Mouse (Mus musculus): ENCODE measurements at regions not wholly inside any gene's neighbourhood (a gene's known extent, or its start where the extent isn't known, plus 50 kb on each side); places are given as distances from the start of the nearest gene placed in this dataset.
A peak's percentile ranks its signal among the peaks of the same experiment; 100 is the strongest.

DNA sequence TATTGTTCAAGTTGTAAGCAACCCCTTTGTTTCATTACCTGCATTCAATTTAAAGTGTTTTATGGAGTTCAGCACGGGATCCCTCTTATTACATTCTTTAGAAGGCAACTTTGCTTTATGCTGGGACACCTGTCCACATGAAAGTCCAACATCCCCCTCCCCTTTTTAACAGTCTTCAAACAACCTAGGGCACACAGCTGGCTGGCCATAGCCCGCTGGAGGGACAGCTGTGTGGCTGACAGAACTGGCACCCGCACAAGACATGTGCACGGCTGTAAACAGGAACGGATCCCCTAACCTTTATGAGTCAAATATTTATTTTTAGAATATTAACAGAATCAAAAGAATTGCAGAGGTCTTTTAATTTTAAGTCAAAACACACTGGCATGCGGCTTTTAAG lies 230.1 kb downstream of the Gm5447 start:
- no peak for DNase-seq (ENCODE audit: low spot score)
- intact Hi-C loops (cut with DNase I): no loop called here

DNA sequence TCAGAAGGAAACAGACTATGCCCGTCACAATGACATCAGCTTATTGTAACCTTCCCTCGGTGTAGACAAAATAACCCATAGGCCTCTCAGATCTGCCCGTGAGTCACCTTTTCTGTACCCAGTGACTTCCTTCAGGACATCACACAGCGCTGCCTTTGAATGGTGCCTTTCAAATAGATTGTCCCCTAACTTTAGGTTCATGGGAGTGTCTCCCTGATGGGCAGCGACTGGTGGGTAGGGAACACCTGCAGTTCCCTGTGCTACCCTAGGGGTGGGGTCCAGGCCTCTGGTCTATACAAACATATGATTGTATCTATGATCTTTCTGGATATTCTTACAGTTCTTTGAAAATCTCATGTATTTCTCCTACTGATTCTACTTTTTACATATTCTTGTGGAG lies 232.4 kb downstream of the Gm5447 start:
- intact Hi-C loops (cut with DNase I): loop anchor here (5.0 kb wide), 1 partner anchor 411 kb away; no protein-coding TSS in a partner anchor
- no peak for DNase-seq (ENCODE audit: low spot score)

DNA sequence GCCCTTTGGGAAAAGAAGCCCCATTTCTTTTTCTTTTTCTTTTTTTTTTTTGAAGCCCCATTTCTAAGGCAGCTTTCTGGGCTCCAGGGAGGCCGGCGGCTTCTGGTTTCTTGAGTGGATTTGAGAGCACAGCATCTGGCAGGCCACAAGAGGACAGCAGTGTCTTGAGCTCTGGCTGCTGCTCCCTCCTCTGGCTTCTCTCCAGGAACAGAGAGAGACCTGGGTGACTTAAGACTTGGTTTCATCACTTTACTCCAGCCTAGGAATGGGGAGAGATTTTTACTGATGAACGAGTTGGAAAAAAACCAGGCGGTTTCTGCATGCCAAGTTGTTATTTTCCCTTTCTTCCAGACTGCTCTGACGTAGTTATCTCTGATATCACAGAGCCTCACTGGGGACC lies 233.7 kb downstream of the Gm5447 start:
- intact Hi-C loops (cut with DNase I): loop anchor here (5.0 kb wide), 1 partner anchor 410 kb away; no protein-coding TSS in a partner anchor
- peak; percentile 47 for DNase-seq (ENCODE audit: low spot score)

DNA sequence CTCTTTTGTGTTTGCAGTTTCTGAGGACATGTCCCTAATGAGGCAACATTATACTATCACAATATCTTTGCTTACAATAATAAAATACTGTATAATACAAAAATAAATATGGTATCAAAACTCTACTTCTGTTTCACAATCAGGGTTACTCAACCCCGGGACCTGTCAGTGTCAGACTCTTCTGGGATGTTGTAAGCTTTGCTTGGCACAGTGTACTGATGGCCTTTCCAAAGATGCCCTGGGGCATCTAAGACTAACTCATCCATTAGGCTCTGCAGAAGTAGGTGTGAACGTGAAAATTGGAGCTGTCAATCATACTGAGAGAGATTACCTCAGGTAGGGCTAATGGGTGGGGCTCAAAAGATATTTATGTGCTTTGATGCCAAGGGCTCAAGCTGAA lies 249.0 kb downstream of the Gm5447 start:
- intact Hi-C loops (cut with DNase I): no loop called here
- DNase-seq (ENCODE audit: low spot score): no peak

DNA sequence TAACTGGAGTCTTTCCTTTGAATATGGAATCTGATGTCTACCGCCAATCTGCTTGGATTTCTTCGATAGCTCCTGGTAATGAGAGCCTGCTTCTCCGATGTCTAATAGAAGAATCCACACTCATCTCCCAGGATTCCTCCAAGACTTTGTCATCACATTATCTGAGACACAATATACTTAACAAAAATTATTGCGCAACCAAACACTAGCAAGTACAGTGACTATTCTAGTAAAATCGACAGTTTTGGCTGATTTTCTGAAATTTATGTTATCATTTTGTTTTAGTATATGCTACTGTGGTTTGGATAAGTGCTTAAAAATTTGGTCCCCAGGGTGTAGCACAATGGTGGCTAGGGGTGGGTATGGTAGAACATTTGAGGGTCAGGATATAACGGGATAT lies 266.5 kb downstream of the Gm5447 start:
- intact Hi-C loops (cut with DNase I): no loop called here
- DNase-seq (ENCODE audit: low spot score): no peak

DNA sequence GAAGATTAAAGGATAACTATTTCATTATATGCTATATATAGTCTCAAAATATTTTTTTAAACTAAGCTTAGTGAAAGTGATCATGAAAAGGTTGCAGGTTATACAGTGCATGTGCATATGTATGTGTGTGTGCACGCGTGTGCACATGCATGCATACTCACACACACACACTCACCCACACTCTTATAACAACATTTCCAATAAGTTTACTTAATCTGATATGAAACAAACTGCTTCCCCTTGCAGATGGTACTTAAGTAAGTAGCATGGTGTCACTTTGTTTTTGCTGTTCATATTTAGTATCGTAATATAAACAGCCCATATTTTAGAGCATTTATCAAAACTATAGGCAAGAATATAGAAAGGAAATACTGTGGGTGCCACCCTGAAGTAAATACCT lies 275.0 kb downstream of the Gm5447 start:
- no peak for DNase-seq (ENCODE audit: low spot score)
- intact Hi-C loops (cut with DNase I): no loop called here

DNA sequence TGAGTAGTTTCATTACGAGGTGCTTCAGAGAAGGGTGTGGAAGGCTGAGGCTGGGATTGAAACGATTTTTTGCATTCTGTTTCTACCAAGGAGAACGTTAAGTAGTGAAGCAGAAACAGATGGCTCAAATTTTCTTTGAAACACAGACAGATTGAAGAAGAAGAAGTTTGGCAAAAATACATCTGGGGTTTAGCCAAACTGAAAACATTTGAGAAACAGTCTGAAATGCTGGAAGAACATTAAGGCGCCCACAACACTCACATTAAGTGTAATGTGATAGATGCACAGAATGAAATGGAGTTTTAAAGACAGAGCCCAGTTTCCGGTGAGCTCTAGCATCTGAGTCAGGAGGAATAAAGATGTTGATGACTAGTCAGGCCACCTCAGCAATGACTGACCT lies 275.5 kb downstream of the Gm5447 start:
- DNase-seq (ENCODE audit: low spot score): no peak
- intact Hi-C loops (cut with DNase I): no loop called here

DNA sequence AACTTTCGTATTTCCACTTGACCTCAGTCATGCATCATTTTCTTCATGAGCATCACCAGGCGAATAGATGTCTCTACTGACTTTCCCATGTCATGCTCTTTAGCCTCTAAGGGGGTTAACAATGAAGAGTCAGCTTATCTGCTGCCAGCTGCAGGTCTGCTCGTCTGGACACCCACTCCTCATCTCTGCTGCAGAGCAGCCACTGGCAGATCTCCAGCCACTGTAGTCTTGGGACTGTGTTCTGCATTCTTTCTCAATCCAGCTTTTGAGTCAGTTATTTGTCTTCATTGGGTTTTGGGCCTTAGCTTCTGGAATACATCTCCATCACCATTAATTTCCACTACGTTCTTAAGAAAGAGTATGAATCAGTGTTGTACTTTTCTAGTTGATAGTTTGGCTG lies 280.0 kb downstream of the Gm5447 start:
- no peak for DNase-seq (ENCODE audit: low spot score)
- intact Hi-C loops (cut with DNase I): no loop called here

DNA sequence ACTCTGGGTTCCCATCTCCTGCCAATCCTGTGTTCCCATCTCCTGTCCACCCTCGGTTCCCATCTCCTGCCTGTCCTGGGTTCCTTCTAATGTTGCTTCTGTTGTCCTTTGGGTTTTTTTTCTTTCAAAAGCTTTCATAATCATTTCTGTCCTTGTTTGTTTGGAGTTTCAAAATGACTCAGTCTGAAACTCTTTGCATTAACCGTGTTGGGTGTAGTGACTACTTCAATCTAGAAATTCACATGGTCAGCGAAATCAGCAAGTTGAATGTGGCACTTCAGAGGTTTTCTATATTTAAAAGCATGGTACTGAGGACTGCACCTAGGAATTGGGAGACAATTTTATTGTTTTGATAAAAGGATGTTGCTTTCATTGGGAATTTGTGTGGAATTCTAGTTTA lies 280.7 kb downstream of the Gm5447 start:
- intact Hi-C loops (cut with DNase I): no loop called here
- DNase-seq (ENCODE audit: low spot score): no peak

DNA sequence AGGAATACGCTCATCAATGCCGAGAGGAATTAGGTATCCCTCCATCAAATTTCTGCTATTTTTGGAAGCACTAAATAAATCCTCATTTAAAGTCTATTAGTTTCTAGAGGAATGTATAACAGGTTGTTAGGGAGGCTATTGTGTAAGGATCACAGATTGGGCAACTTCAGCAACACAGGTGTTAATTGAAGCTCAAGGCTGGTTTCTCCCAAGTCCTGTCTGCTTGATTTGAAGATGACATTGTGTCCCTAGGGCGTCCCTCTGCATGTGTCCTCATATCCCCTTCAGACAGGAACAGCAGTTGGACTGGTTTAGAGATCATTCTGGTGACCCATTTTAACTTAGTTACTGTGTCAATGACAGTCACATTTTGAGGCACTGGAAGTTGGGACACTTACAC lies 281.5 kb downstream of the Gm5447 start:
- intact Hi-C loops (cut with DNase I): no loop called here
- no peak for DNase-seq (ENCODE audit: low spot score)

DNA sequence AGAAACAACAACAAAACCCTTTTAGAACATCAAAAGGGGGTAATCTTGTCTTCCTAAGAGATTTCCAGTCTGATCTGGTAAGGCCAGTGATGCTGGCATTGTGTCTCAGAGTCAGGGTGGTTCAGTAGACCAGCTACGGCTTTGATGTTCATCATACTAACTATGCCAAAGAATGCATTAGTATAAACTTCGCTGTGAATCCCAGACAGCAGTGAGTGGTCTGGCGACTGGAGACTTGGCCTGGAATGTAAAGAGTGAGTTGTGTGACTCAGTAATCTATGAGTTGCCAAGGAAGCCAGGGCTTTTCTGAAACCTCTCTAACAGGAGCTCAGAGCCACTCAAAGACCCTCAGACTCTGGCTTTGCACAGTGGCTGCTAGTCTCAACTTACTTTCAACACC lies 288.1 kb upstream of the Foxq1 start:
- intact Hi-C loops (cut with DNase I): no loop called here
- no peak for DNase-seq (ENCODE audit: low spot score)

DNA sequence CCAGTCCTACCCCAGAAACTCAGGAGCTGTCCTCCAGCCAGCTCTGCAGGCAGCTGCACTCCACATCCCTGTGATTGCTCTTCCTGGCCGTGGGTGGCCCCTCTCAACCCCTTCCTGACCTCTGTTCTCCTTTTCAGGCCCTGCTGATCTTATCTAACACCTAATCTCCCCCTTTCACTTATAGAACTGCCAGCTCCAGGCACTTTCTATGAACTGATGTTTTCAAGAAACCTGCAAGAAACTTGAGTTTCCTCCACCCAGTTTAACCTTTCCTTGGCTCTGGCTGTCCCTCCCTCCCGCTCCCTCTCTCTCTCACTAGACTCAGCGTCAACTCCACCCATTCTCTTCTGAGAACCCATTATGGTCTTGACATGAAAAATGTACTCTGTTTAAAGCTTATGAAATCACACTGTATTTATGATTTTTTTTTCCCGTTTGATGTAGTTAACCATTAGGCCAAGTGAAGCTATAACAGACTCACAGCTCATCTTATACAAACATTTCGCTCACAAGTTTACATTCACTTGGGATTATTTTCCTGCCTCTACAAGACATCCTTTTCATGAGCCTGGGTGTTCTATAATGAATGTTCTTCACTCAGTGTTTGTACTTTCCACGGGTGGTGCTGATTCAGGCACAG lies 279.8 kb upstream of the Foxq1 start:
- DNase-seq (ENCODE audit: low spot score): no peak
- intact Hi-C loops (cut with DNase I): no loop called here

DNA sequence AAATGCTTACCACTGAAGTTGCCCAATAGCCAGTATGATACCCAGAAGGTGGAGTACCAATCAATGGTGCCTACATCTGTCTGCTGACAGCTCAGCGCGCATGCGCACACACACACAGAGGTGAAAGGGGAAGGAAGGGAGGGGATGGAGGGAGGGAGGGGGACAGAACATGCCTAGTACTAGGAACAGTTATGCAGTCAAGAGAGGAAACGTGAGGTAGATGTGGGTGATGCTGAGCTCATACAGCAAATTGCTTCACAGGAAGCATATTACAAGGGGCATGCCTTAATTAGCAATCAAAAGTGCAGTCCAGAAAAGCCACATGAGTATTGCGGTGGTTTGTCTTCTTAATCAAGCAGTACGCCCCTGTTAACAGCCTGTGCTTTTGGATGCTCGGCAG lies 265.3 kb upstream of the Foxq1 start:
- intact Hi-C loops (cut with DNase I): no loop called here
- no peak for DNase-seq (ENCODE audit: low spot score)

DNA sequence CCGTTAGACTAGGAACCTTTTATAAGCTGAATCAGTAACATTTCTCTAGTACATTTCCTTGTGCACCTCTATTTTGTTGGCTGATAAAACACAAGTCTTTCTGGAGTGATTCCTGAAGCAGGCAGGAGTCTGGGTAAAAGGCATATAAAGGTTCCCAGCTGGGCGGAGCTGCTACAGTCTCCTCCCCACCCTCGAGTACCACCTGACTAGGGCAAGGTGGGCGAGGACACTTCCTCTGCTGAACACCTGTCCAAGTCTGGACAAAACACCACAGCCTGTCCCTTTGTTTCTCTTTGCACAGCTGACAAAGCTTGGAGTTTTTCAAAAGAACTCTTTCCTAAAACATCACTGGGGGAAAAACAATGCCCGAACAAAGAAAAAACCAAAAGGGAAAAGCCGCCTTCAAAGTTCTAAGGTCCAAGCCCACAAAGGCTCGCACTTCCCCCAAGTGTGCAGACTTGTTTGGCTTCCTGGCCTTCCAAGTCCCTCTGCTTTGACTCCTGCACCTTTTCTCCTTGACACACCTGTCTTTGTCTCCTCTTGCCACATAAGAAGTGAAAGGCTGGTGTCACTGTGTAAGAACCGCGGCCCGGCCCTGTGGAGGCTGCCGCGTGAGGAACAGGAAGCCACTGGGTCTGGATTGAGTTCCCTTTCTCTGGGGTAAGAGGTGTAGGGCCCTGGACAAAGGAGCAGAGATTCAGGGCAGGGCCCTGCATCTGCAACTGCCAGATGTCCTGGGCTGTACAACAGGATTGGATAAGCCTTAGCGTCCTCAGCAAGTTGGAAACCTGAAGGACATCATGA lies 263.1 kb upstream of the Foxq1 start:
- intact Hi-C loops (cut with DNase I): no loop called here
- DNase-seq (ENCODE audit: low spot score): no peak

DNA sequence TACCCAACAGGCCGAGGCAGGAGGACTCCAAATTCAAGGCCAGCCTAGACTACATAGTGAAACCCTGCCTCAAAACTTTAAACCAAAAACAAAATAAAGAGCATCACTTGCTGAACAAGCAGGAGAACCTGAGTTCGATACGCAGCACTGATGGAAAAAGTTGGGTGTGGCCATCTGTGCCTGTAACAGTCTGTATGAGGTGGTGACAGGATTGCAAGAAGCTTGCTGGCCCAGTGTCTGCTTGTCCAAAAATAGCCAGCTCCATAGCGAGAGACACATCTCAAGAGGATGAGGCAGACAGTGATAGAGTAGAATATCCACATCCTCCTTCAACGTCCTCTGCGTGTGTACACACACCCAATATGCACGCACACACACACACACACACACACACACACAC lies 261.9 kb upstream of the Foxq1 start:
- no peak for DNase-seq (ENCODE audit: low spot score)
- intact Hi-C loops (cut with DNase I): no loop called here

DNA sequence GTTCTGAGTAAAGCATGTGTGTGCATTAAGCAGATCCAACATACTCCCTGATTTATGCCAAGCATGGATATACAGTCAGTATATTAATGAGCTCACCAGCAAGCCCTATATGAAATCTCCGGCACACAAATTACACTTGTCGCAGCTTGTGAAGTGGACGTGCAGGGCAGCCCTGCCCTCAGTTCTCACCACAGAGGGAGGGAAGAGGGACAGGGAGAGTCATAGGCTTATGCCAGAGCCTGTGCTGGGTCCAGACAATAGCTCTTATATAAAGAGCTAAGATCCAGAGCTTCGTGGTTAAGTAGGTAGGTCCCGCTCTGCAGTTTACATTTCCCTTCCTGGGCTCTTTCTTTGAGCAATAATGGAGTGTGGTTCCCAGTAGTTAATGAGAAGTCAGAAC lies 252.7 kb upstream of the Foxq1 start:
- DNase-seq (ENCODE audit: low spot score): no peak
- intact Hi-C loops (cut with DNase I): no loop called here

DNA sequence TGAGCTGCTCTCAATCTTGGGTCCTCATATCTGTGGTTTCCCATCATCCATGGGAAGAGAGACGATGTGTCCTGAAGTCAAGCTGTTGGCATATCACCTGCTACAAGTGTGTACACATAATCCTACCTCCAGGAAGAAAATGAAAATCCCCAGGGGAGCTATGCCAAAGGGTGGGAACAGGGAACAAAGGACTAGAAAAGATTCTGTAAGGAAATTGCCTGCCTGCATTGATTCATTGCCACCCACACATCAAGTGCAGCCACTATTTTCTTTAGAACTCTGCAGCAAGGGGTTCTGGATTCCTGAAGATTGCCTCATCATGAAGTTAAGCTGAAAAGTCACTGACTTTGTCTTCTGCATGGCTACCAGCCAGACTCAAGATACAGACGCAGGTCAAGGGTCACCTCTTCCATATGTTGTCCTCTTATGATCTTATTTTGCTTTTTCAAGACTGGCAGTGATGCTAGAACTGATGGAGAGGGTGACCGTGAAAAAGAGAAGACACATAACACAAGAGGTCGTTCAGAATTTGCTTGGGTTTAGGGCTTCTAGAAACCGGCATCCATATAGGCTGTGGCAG lies 251.6 kb upstream of the Foxq1 start:
- no peak for DNase-seq (ENCODE audit: low spot score)
- intact Hi-C loops (cut with DNase I): no loop called here

DNA sequence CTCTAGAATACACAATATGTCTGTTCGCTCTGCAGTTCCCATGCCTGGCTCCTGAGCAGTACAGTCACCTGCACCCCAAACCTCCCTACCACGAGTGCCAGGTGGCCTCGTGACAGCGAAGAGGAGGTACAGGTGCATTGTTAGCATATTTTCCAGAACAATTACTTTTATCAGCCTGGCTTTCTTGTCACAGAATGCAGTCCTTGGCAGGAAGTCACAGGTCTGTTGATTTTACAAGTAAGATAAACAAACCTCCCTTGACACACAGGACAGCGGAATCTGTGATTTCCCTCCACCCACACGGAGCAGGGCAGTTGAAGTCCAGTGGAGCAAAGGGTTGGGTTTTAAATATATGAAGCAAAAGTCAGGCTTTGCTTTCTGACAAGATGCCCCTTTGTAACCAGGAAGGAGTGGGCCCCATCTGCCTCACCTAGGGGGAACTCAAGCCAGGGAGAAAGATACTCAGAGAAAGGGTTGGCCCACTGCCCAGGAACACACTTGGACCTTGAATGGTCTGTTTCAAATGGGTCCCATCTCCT lies 246.8 kb upstream of the Foxq1 start:
- intact Hi-C loops (cut with DNase I): no loop called here
- no peak for DNase-seq (ENCODE audit: low spot score)

DNA sequence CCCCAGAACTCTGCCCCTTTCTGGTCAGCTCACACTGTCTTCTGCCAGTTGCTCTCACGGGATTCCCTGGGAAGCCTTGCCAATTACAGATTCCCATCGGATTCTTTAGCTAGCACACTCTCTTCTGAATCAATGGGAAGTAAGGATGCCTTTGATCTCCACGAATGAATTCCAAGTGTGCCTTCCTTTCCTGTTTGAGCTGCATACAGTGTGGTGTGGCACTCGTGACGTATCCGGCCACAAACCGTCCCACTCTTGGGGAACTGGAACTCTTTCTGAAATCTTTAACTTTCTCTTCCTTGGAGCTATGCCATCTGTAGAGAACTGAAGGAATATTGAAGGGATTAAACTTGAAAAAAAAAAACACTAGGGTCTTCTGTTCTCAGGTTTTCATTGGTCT lies 243.2 kb upstream of the Foxq1 start:
- intact Hi-C loops (cut with DNase I): no loop called here
- no peak for DNase-seq (ENCODE audit: low spot score)

DNA sequence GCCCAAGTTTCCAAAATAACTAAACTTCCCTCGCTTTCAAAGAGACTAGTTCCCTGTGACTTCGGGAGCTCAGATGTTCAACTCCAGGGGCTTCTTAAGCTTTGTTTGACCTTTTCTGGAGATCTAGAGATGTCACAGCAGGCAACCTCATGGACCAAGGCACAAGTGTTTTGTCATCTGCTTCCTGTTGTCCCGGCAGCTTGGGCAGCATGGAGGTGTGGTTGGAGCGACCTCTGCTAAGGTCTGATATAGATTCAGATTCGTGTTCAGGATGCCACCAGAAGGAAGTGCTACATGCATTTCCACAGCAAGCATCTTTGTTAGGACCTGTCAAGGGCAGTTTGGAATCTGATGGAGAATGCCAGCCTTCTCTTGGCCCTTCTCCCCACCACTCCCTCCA lies 242.1 kb upstream of the Foxq1 start:
- intact Hi-C loops (cut with DNase I): no loop called here

DNA sequence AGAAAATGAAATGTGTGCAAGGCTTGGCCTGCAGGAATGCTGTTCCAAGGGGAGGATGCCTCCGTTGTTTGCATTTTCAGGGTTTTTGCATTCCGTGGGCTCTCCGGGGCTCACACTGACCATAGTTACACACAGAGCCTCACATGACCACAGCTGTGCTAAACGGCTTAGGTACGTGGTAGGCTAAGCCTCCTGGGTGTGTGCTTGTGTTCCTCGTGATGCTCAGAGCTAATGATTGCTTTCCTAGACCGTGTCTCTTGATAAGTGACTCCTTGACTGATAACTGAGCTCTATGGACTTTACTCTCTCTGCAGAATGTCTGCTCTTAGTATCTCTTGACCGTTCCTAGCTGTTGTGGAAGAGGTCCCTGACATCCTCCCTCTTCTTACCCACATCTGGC lies 238.9 kb upstream of the Foxq1 start:
- no peak for DNase-seq (ENCODE audit: low spot score)
- intact Hi-C loops (cut with DNase I): no loop called here

More for the DNA sequence above, 242.1 kb upstream of the Foxq1 start:
- DNase-seq (ENCODE audit: low spot score): no peak

Measured in heart, postnatal 25 days (tissue).